Mouse (Mus musculus) stomach, postnatal 0 days (tissue): ENCODE results near the gene Prcd. TPM values are rescaled to one million over a fixed set of nuclear protein-coding genes. Genes with fewer than 3 reads are reported as not detected.
A peak's percentile ranks its signal among the peaks of the same experiment; 100 is the strongest.

Experiments used
- ATAC-seq: fragments of 200-750 bp; cut with Nextera tagmentation; 2 replicates; pipeline ENCODE4 v1.8.0; 2017; ENCODE audit not compliant: low FRiP score, low TSS enrichment
- DNase-seq: peaks from one replicate; pipeline ENCODE4 v3.0.0-alpha.2; 2016; ENCODE audit warnings: low spot score
- H3K27ac ChIP-seq: fragments of 300-500 bp; sonication (generic); replicated peaks from 2 replicates; pipeline ENCODE4 v1.5.1; 2014; ENCODE audit warnings: mild to moderate bottlenecking, control low read depth
- H3K27me3 ChIP-seq: fragments of 300-500 bp; sonication (generic); 2 replicates; pipeline ENCODE4 v1.6.1; 2014; ENCODE audit warnings: low read length; ENCODE audit not compliant: control insufficient read depth, insufficient read depth
- H3K36me3 ChIP-seq: fragments of 300-500 bp; sonication (generic); 2 replicates; pipeline ENCODE4 v1.6.1; 2014; ENCODE audit warnings: low read length, mixed read lengths; ENCODE audit not compliant: control insufficient read depth, insufficient read depth
- H3K4me1 ChIP-seq: fragments of 300-500 bp; sonication (generic); replicated peaks from 2 replicates; pipeline ENCODE4 v1.6.1; 2014; ENCODE audit warnings: antibody characterized with exemption; ENCODE audit not compliant: control insufficient read depth, insufficient read depth
- H3K4me2 ChIP-seq: fragments of 300-500 bp; sonication (generic); replicated peaks from 2 replicates; pipeline ENCODE4 v1.6.1; 2014; ENCODE audit warnings: low read depth, mild to moderate bottlenecking, control low read depth, moderate library complexity
- H3K4me3 ChIP-seq: fragments of 300-500 bp; sonication (generic); 2 replicates; pipeline ENCODE4 v1.5.1; 2014; ENCODE audit warnings: low read depth, low read length, control low read depth
- H3K9ac ChIP-seq: fragments of 300-500 bp; sonication (generic); 2 replicates; pipeline ENCODE4 v1.6.1; 2014; ENCODE audit warnings: mild to moderate bottlenecking, low read length, control low read depth, mixed read lengths
- H3K9me3 ChIP-seq: fragments of 300-500 bp; sonication (generic); 2 replicates; pipeline ENCODE4 v1.6.1; 2016; ENCODE audit warnings: low read length; ENCODE audit not compliant: control insufficient read depth
- CTCF ChIP-seq: IDR thresholded peaks from 2 replicates; pipeline ENCODE4 v1.5.1; 2016; ENCODE audit warnings: antibody characterized with exemption, low read depth, mild to moderate bottlenecking, moderate library complexity
- EP300 ChIP-seq: optimal IDR thresholded peaks from 2 replicates; pipeline ENCODE3; 2016; ENCODE audit warnings: antibody characterized with exemption
- WGBS: fragments of 180-500 bp; shearing (Covaris S2); extraction: QIAGEN DNeasy Blood & Tissue Kit; methylation state at CpG from one replicate; pipeline ENCODE4 v1.1.7; 2014; 5-methylcytosine and 5-hydroxymethylcytosine counted together
- polyA plus RNA-seq: library from polyadenylated mRNA; unstranded; fragments of >200 nt; fragmentation: Nextera tagmentation; extraction: Ambion mirVana; gene quantifications from 2 replicates; pipeline ENCODE4 v1.2.1, GENCODE M21; 2015

Gene Prcd
- polyA plus RNA-seq, 1 experiment from 2014 or later, result 2.6 TPM

- H3K27me3 ChIP-seq, result no peaks in the 10 kb centered on the region
Observed at GRCm38 (mm10) chr11:116687897-116688296, 34.6 kb downstream of the Prcd start.

GRCm38 (mm10) chr11:116689622-116690021 lies 36.3 kb downstream of the Prcd start:
- no peak for DNase-seq
- peaks cover 4% of the 10 kb centered on the region for H3K36me3 ChIP-seq
- H3K9ac ChIP-seq, result no peak overlapping the region
- H3K27me3 ChIP-seq, result no peaks in the 10 kb centered on the region
- no peaks in the 10 kb centered on the region for H3K9me3 ChIP-seq
- H3K27ac ChIP-seq, result no peak overlapping the region
- 95% methylated on average over 10 of the region's 10 CpGs for WGBS
- H3K4me2 ChIP-seq, result no peak overlapping the region
- no peak for ATAC-seq
- no peak overlapping the region for H3K4me3 ChIP-seq
- no peaks in the 10 kb centered on the region; the same call in 1 of the 2 replicates for H3K4me1 ChIP-seq
- no peak for TF ChIP-seq CTCF
- no peak for TF ChIP-seq EP300

More at GRCm38 (mm10) chr11:116687897-116688296, 34.6 kb downstream of the Prcd start:
- no peak for DNase-seq
- no peaks in the 10 kb centered on the region for H3K9me3 ChIP-seq
- H3K27ac ChIP-seq, result no peak overlapping the region
- no peak overlapping the region for H3K9ac ChIP-seq
- no peak for ATAC-seq
- no peak overlapping the region for H3K4me3 ChIP-seq
- WGBS, result 69% methylated on average over 8 of the region's 8 CpGs
- peaks cover 4% of the 10 kb centered on the region for H3K36me3 ChIP-seq
- no peak for TF ChIP-seq CTCF
- TF ChIP-seq EP300, result no peak
- H3K4me2 ChIP-seq, result no peak overlapping the region
- peaks cover 2% of the 10 kb centered on the region; the same call in 1 of the 2 replicates for H3K4me1 ChIP-seq

- Histone ChIP-seq H3K4me3 (no peak overlapping the region), H3K27ac (no peak overlapping the region), H3K27me3 (no peaks in the 10 kb centered on the region), H3K4me1 (no peaks in the 10 kb centered on the region; the same call in 1 of the 2 replicates), H3K36me3 (no peaks in the 10 kb centered on the region), H3K9ac (no peak overlapping the region), H3K4me2 (no peak overlapping the region), H3K9me3 (no peaks in the 10 kb centered on the region)
- WGBS, result 51% methylated on average over 18 of the region's 18 CpGs
- TF ChIP-seq CTCF (no peak), EP300 (no peak)
- ATAC-seq (0 out of 2 replicates have a peak, but pooled peaks have one; percentile 13), DNase-seq (peak; percentile 46)
Observed at GRCm38 (mm10) chr11:116690701-116691575, 37.6 kb downstream of the Prcd start.

- ATAC-seq (peak; percentile 87), DNase-seq (no peak)
- H3K27ac ChIP-seq, result peak overlapping the region; percentile 94
- no peaks in the 10 kb centered on the region; the same call in 1 of the 2 replicates for H3K4me1 ChIP-seq
- H3K27me3 ChIP-seq, result no peaks in the 10 kb centered on the region
- H3K36me3 ChIP-seq, result no peaks in the 10 kb centered on the region
- peak overlapping the region; percentile 87 for H3K4me2 ChIP-seq
- TF ChIP-seq EP300 (no peak), CTCF (no peak)
- peak overlapping the region; percentile 63 for H3K4me3 ChIP-seq
- 34% methylated on average over 4 of the region's 4 CpGs for WGBS
- peak overlapping the region; percentile 80 for H3K9ac ChIP-seq
- no peaks in the 10 kb centered on the region for H3K9me3 ChIP-seq
Observed at GRCm38 (mm10) chr11:116693899-116694249, 40.5 kb downstream of the Prcd start.

GRCm38 (mm10) chr11:116694250-116695193 lies 41.2 kb downstream of the Prcd start:
- H3K4me1 ChIP-seq, result no peaks in the 10 kb centered on the region; the same call in 1 of the 2 replicates
- H3K36me3 ChIP-seq, result no peaks in the 10 kb centered on the region
- peak overlapping the region; percentile 87 for H3K4me2 ChIP-seq
- 3% methylated on average over 63 of the region's 73 CpGs for WGBS
- H3K9me3 ChIP-seq, result no peaks in the 10 kb centered on the region
- peak overlapping the region; percentile 94 for H3K27ac ChIP-seq
- H3K4me3 ChIP-seq, result peak overlapping the region; percentile 63
- H3K9ac ChIP-seq, result peak overlapping the region; percentile 80
- ATAC-seq (peak; percentile 75), DNase-seq (peak; percentile 79)
- H3K27me3 ChIP-seq, result no peaks in the 10 kb centered on the region
- TF ChIP-seq EP300 (no peak), CTCF (peak; percentile 57)
